In the genomic region with DNA sequence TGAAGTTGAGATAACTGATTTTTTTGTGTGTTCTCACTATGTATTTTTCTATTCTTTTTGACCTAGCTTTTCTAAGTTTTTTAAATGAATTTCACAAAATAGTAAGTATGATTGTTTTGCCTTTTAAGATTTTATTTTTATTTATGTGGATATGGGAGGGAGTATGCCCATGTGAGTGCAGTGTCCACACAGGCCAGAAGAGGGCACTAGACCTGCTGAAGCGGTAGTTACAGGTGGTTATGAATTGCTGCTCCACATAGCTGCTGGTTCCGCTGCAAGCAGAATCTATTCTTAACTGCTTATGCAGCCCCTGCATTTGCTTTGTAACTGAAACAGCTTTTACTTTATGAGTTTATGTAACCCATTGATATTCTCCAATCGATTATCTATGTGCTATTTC, we compare ENCODE assay signal across 25 mouse cellular contexts. TPM values are rescaled to one million over a fixed set of nuclear protein-coding genes. Genes with fewer than 3 reads are reported as not detected.
DNase-seq lines count a peak whose midpoint lies in the region; ATAC-seq and TF ChIP-seq lines count a peak whose summit lies in the region.
"Had no signal": no experiment of that assay in that cellular context is flagged by ENCODE, and none has a peak within 500 bp of the region (broad histone marks: within the 10 kb centered on the region; RNA-seq: fewer than 3 reads in every experiment).

No protein-coding gene starts in this region.

- no peak overlapping the region for H3K4me2 ChIP-seq in kidney, embryonic 15.5 days
- H3K4me2 ChIP-seq: heart, embryonic 11.5 days had no signal

- H3K27ac ChIP-seq in kidney, embryonic 15.5 days = no peak overlapping the region
- H3K27ac ChIP-seq in testis, adult 2 months (ENCODE audit: control insufficient read depth, insufficient read depth, low read depth, low read length) = no peak overlapping the region

- no peaks in the 10 kb centered on the region for H3K4me1 ChIP-seq in kidney, embryonic 15.5 days
- H3K4me1 ChIP-seq in testis, adult 2 months (ENCODE audit: control insufficient read depth, insufficient read depth, low read length) = no peaks in the 10 kb centered on the region

- peak; percentile 3 to 4 for DNase-seq in kidney, postnatal 4 days
- DNase-seq in testis, postnatal 14 days (ENCODE audit: low spot score) = no peak
- peak; percentile 0 for DNase-seq in MEL-GATA-1-ER (ENCODE audit: extremely low read depth, low read depth)
- DNase-seq in frontal cortex, postnatal 10 days (ENCODE audit: low spot score in 2 of 2) = no peak
- no peak for DNase-seq in heart, postnatal 10 days
- DNase-seq: adrenal gland, adult 2 months; kidney, adult 18-20 months; kidney, postnatal 14 days; layer of hippocampus, adult 9-11 months; lung, adult 2 months; midbrain, embryonic 14.5 days; thymus, postnatal 36 days had no signal

- H3K27me3 ChIP-seq in kidney, embryonic 15.5 days = no peaks in the 10 kb centered on the region
- no peaks in the 10 kb centered on the region for H3K27me3 ChIP-seq in testis, adult 2 months (ENCODE audit: control insufficient read depth, insufficient read depth, low read length)

- no peak overlapping the region for H3K4me3 ChIP-seq in kidney, embryonic 15.5 days (replicated peaks)
- H3K4me3 ChIP-seq in testis, adult 2 months (ENCODE audit: control insufficient read depth, low read depth, low read length) = no peak overlapping the region

- TF ChIP-seq POLR2A in testis, adult 2 months (IDR thresholded peaks at IDR 0.05; ENCODE audit: control insufficient read depth, low read depth, low read length) = no peak

- no peak overlapping the region for H3K9ac ChIP-seq in kidney, embryonic 15.5 days

- H3K9me3 ChIP-seq in kidney, embryonic 15.5 days (replicated peaks) = no peaks in the 10 kb centered on the region

- peak; percentile 66; the same call in 1 of the 2 replicates for TF ChIP-seq CTCF in testis, adult 2 months (IDR thresholded peaks at IDR 0.05; ENCODE audit: control insufficient read depth, insufficient read depth, insufficient replicate concordance, low read depth, low read length)

- no peak for ATAC-seq in kidney, embryonic 15.5 days (replicated peaks; ENCODE audit: low FRiP score)
- ATAC-seq: forebrain, embryonic 14.5 days; hindbrain, embryonic 16.5 days had no signal

- intact Hi-C loops in heart, postnatal 10 days (cut with DNase I) = no loop called here

- no peaks in the 10 kb centered on the region for H3K36me3 ChIP-seq in kidney, embryonic 15.5 days
- no peaks in the 10 kb centered on the region for H3K36me3 ChIP-seq in testis, adult 2 months (ENCODE audit: control insufficient read depth, insufficient read depth, low read length)

- WGBS in kidney, embryonic 15.5 days = 95% methylated on average over 3 of the region's 3 CpGs

RNA-seq across cellular contexts. Expression of a gene that starts 29.8 kb away (rescaled TPM):
- polyA plus RNA-seq in kidney, embryonic 15.5 days (2015; fragmentation: Nextera tagmentation; extraction: Ambion mirVana) = 0.10 and 0.26 TPM in 2 replicates
- 0.08 and 0.09 TPM in 2 replicates for polyA plus RNA-seq in testis, adult 2 months (2012; rRNA removed)
- total RNA-seq in heart, postnatal 10 days (2021) = not detected
- total RNA-seq: gastrocnemius, adult 18-20 months; heart, postnatal 25 days; neutrophil, adult 5-6 weeks had no signal
- polyA plus RNA-seq: adrenal gland, adult 2 months; heart, embryonic 11.5 days; limb, embryonic 14.5 days; lung, adult 2 months; spleen, adult 2 months had no signal

RNA-seq across cellular contexts. Expression of a gene that starts 33.1 kb away (rescaled TPM):
- not detected in 2 replicates for polyA plus RNA-seq in kidney, embryonic 15.5 days (2015; fragmentation: Nextera tagmentation; extraction: Ambion mirVana)
- not detected in 2 replicates for polyA plus RNA-seq in testis, adult 2 months (2012; rRNA removed)
- total RNA-seq in heart, postnatal 10 days (2021) = not detected
- total RNA-seq: adrenal gland, adult 2 months; gastrocnemius, adult 18-20 months; heart, postnatal 25 days; left cerebral cortex, postnatal 10 days; neutrophil, adult 5-6 weeks had no signal
- polyA plus RNA-seq: adrenal gland, adult 2 months; forebrain, embryonic 14.5 days; gonadal fat pad, adult 2 months; heart, embryonic 11.5 days; hindbrain, embryonic 16.5 days; limb, embryonic 14.5 days; lung, adult 2 months; midbrain, embryonic 14.5 days; spleen, adult 2 months; stomach, embryonic 16.5 days had no signal

Comparison
In these comparisons a context has a peak if more than half of its experiments do, and no peak if none do; other contexts are left out.
1. DNase-seq: peak in kidney, postnatal 4 days (2 of 2) and MEL-GATA-1-ER (single experiment); none in testis, postnatal 14 days (single experiment), frontal cortex, postnatal 10 days (0 of 2) and heart, postnatal 10 days (0 of 2).